Mouse (Mus musculus): Measurements from ENCODE around the gene Piwil1. TPM values are rescaled to one million over a fixed set of nuclear protein-coding genes. Genes with fewer than 3 reads are reported as not detected.

The Piwil1 gene
- polyA plus RNA-seq, 1 experiment: not detected

DNA sequence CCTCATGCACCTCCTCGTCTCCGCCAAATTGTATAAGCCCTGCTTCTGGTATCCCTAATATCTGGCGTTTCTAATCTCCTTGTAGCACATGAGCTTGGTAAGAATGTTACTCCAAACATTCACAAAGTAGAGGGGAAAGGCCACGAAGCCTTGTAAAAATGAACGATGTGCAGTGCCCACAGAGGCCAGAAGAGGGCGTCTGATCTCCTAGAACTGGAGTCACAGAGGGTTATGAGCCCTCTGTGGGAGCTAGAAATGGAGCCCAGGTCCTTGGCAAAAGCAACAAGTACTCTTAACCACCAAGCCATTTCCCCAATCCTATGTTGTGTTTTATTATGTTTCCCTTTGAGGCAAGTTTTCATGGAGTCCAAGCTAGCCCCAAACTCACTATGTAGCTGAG lies 8.2 kb upstream of the Piwil1 start:
- WGBS: 69% methylated on average over 6 of the region's 6 CpGs
- Histone ChIP-seq H3K36me3 (ENCODE audit: control insufficient read depth, insufficient read depth, low read length) (no peaks in the 10 kb centered on the region), H3K4me1 (ENCODE audit: control insufficient read depth, insufficient read depth, insufficient read length) (no peaks in the 10 kb centered on the region), H3K27ac (ENCODE audit: insufficient read depth, low read length) (no peak overlapping the region), H3K27me3 (ENCODE audit: control insufficient read depth, insufficient read depth, low read length) (no peaks in the 10 kb centered on the region), H3K4me3 (ENCODE audit: extremely low read depth, insufficient read depth, insufficient read length) (no peak overlapping the region)
- no peak for TF ChIP-seq CTCF (IDR thresholded peaks at IDR 0.05; ENCODE audit: extremely low read depth, insufficient read depth, insufficient read length, insufficient replicate concordance)
- no peak for TF ChIP-seq POLR2A (IDR thresholded peaks at IDR 0.05; ENCODE audit: low read depth, low read length)
- no peak for DNase-seq (ENCODE audit: low read depth in 1 of 2, low spot score in 2 of 2)

- TF ChIP-seq POLR2A (IDR thresholded peaks at IDR 0.05; ENCODE audit: low read depth, low read length): no peak
- no peak for TF ChIP-seq CTCF (IDR thresholded peaks at IDR 0.05; ENCODE audit: extremely low read depth, insufficient read depth, insufficient read length, insufficient replicate concordance)
- Histone ChIP-seq H3K4me1 (ENCODE audit: control insufficient read depth, insufficient read depth, insufficient read length) (no peaks in the 10 kb centered on the region), H3K27ac (ENCODE audit: insufficient read depth, low read length) (no peak overlapping the region), H3K4me3 (ENCODE audit: extremely low read depth, insufficient read depth, insufficient read length) (no peak overlapping the region), H3K36me3 (ENCODE audit: control insufficient read depth, insufficient read depth, low read length) (no peaks in the 10 kb centered on the region), H3K27me3 (ENCODE audit: control insufficient read depth, insufficient read depth, low read length) (no peaks in the 10 kb centered on the region)
- WGBS: 78% methylated on average over 18 of the region's 18 CpGs
- DNase-seq (ENCODE audit: low read depth in 1 of 2, low spot score in 2 of 2): no peak
Measured at GRCm38 (mm10) chr5:128694611-128695325, 7.6 kb upstream of the Piwil1 start.

GRCm38 (mm10) chr5:128696824-128697223 lies 5.5 kb upstream of the Piwil1 start:
- H3K27ac ChIP-seq (ENCODE audit: insufficient read depth, low read length): no peak overlapping the region
- no peaks in the 10 kb centered on the region for H3K36me3 ChIP-seq (ENCODE audit: control insufficient read depth, insufficient read depth, low read length)
- WGBS: 82% methylated on average over 10 of the region's 10 CpGs
- no peaks in the 10 kb centered on the region for H3K4me1 ChIP-seq (ENCODE audit: control insufficient read depth, insufficient read depth, insufficient read length)
- TF ChIP-seq CTCF (IDR thresholded peaks at IDR 0.05; ENCODE audit: extremely low read depth, insufficient read depth, insufficient read length, insufficient replicate concordance) (no peak), POLR2A (IDR thresholded peaks at IDR 0.05; ENCODE audit: low read depth, low read length) (no peak)
- H3K27me3 ChIP-seq (ENCODE audit: control insufficient read depth, insufficient read depth, low read length): no peaks in the 10 kb centered on the region
- H3K4me3 ChIP-seq (ENCODE audit: extremely low read depth, insufficient read depth, insufficient read length): no peak overlapping the region
- DNase-seq (ENCODE audit: low read depth in 1 of 2, low spot score in 2 of 2): no peak

- Histone ChIP-seq H3K4me1 (ENCODE audit: control insufficient read depth, insufficient read depth, insufficient read length) (no peaks in the 10 kb centered on the region), H3K27me3 (ENCODE audit: control insufficient read depth, insufficient read depth, low read length) (no peaks in the 10 kb centered on the region), H3K36me3 (ENCODE audit: control insufficient read depth, insufficient read depth, low read length) (no peaks in the 10 kb centered on the region), H3K4me3 (ENCODE audit: extremely low read depth, insufficient read depth, insufficient read length) (no peak overlapping the region), H3K27ac (ENCODE audit: insufficient read depth, low read length) (no peak overlapping the region)
- TF ChIP-seq CTCF (IDR thresholded peaks at IDR 0.05; ENCODE audit: extremely low read depth, insufficient read depth, insufficient read length, insufficient replicate concordance) (no peak), POLR2A (IDR thresholded peaks at IDR 0.05; ENCODE audit: low read depth, low read length) (no peak)
- no peak for DNase-seq (ENCODE audit: low read depth in 1 of 2, low spot score in 2 of 2)
- 49% methylated on average over 11 of the region's 11 CpGs for WGBS
Measured at GRCm38 (mm10) chr5:128700716-128701115, 1.6 kb upstream of the Piwil1 start.

DNA sequence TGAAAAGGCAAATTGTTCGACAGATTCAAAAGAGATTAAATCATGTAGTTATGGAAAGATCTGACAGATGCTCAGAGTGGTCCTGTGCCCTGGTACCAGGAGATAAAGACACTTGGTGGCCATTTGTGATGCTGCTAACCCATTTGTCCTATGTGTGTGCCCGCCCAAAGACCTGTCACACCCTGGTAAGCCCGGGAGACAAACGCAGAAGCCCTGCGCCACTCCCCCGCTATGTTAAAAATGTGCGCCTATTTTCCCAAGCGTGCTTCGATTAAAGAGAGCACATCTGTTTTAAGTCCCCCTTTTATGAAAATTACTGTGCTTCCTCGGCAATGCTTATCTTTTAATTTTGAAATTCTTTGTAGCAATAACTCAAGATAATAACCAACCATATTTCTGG lies 1.4 kb downstream of the Piwil1 start:
- no peaks in the 10 kb centered on the region for H3K36me3 ChIP-seq (ENCODE audit: control insufficient read depth, insufficient read depth, low read length)
- 56% methylated on average over 10 of the region's 10 CpGs for WGBS
- no peak for TF ChIP-seq POLR2A (IDR thresholded peaks at IDR 0.05; ENCODE audit: low read depth, low read length)
- no peak for TF ChIP-seq CTCF (IDR thresholded peaks at IDR 0.05; ENCODE audit: extremely low read depth, insufficient read depth, insufficient read length, insufficient replicate concordance)
- DNase-seq (ENCODE audit: low read depth in 1 of 2, low spot score in 2 of 2): no peak
- H3K4me3 ChIP-seq (ENCODE audit: extremely low read depth, insufficient read depth, insufficient read length): no peak overlapping the region
- no peaks in the 10 kb centered on the region for H3K27me3 ChIP-seq (ENCODE audit: control insufficient read depth, insufficient read depth, low read length)
- no peak overlapping the region for H3K27ac ChIP-seq (ENCODE audit: insufficient read depth, low read length)
- no peaks in the 10 kb centered on the region for H3K4me1 ChIP-seq (ENCODE audit: control insufficient read depth, insufficient read depth, insufficient read length)

DNA sequence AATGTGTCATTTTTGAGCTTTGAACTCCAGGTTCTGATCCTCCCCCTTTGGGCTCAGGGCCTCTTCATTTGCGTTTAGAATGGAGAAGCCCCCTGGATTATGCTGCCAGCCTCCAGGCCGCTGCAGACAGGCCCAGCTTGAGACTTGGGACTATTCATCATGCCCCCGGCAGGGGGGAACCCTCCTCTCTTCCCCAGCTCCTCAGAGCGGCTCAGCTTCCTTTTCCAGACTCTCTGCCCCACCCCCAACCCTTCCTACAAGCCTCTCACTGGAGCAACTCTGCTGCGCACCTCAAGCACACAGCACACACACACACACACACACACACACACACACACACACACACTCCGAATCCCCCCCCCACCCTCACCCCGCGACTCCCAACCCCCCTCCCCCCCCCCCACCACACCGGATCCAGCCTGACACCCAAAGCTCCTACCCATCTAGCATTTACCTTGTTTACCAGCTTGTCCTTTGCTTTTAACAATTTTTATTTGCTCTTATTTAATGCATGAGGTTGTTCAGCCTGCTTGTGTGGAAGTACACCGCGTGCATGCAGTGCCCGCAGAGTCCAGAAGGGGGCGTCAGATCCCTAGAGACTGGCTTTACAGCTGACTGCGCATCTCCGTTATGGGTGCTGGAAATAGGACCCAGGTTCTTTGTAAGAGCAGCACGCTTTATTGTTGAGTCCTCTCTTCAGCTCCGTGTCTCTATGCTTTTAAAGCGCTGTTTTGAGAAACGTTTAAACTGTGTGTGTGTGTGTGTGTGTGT lies 2.0 kb downstream of the Piwil1 start:
- WGBS: 44% methylated on average over 18 of the region's 19 CpGs
- Histone ChIP-seq H3K27ac (ENCODE audit: insufficient read depth, low read length) (no peak overlapping the region), H3K4me1 (ENCODE audit: control insufficient read depth, insufficient read depth, insufficient read length) (no peaks in the 10 kb centered on the region), H3K27me3 (ENCODE audit: control insufficient read depth, insufficient read depth, low read length) (no peaks in the 10 kb centered on the region), H3K4me3 (ENCODE audit: extremely low read depth, insufficient read depth, insufficient read length) (no peak overlapping the region), H3K36me3 (ENCODE audit: control insufficient read depth, insufficient read depth, low read length) (no peaks in the 10 kb centered on the region)
- TF ChIP-seq CTCF (IDR thresholded peaks at IDR 0.05; ENCODE audit: extremely low read depth, insufficient read depth, insufficient read length, insufficient replicate concordance) (no peak), POLR2A (IDR thresholded peaks at IDR 0.05; ENCODE audit: low read depth, low read length) (no peak)
- DNase-seq (ENCODE audit: low read depth in 1 of 2, low spot score in 2 of 2): no peak

GRCm38 (mm10) chr5:128706467-128706866 lies 4.1 kb downstream of the Piwil1 start:
- H3K4me1 ChIP-seq (ENCODE audit: control insufficient read depth, insufficient read depth, insufficient read length): no peaks in the 10 kb centered on the region
- WGBS: 97% methylated on average over 1 of the region's 1 CpGs
- TF ChIP-seq CTCF (IDR thresholded peaks at IDR 0.05; ENCODE audit: extremely low read depth, insufficient read depth, insufficient read length, insufficient replicate concordance) (no peak), POLR2A (IDR thresholded peaks at IDR 0.05; ENCODE audit: low read depth, low read length) (no peak)
- no peak overlapping the region for H3K27ac ChIP-seq (ENCODE audit: insufficient read depth, low read length)
- DNase-seq (ENCODE audit: low read depth in 1 of 2, low spot score in 2 of 2): no peak
- H3K27me3 ChIP-seq (ENCODE audit: control insufficient read depth, insufficient read depth, low read length): no peaks in the 10 kb centered on the region
- H3K4me3 ChIP-seq (ENCODE audit: extremely low read depth, insufficient read depth, insufficient read length): no peak overlapping the region
- H3K36me3 ChIP-seq (ENCODE audit: control insufficient read depth, insufficient read depth, low read length): no peaks in the 10 kb centered on the region
